Mouse (Mus musculus) midbrain, postnatal 0 days (tissue): ENCODE measurements at regions not wholly inside any gene's neighbourhood (a gene's known extent, or its start where the extent isn't known, plus 50 kb on each side); places are given as distances from the start of the nearest gene placed in this dataset.

Experiments
- ATAC-seq: fragments of 200-750 bp; cut with Nextera tagmentation; 2 replicates; pipeline ENCODE4 v1.8.0; 2017; ENCODE audit warnings: moderate number of reproducible peaks, mild to moderate bottlenecking, moderate TSS enrichment, moderate library complexity; ENCODE audit not compliant: low FRiP score
- DNase-seq: peaks from one replicate; pipeline ENCODE4 v3.0.0-alpha.2; 2015; ENCODE audit warnings: low spot score
- H3K27ac ChIP-seq: fragments of 300-500 bp; sonication (generic); 2 replicates; pipeline ENCODE4 v1.5.1; 2014; ENCODE audit warnings: low read depth, mild to moderate bottlenecking, low read length, mixed read lengths
- H3K27me3 ChIP-seq: fragments of 300-500 bp; sonication (generic); 2 replicates; pipeline ENCODE4 v1.6.1; 2014; ENCODE audit warnings: low read length, control low read depth, mixed read lengths; ENCODE audit not compliant: insufficient read depth
- H3K36me3 ChIP-seq: fragments of 300-500 bp; sonication (generic); 2 replicates; pipeline ENCODE4 v1.6.1; 2014; ENCODE audit warnings: low read length, control low read depth, mixed read lengths; ENCODE audit not compliant: insufficient read depth
- H3K4me1 ChIP-seq: fragments of 300-500 bp; sonication (generic); 2 replicates; pipeline ENCODE4 v1.6.1; 2014; ENCODE audit warnings: mild to moderate bottlenecking, control low read depth, antibody characterized with exemption, low read length, mixed read lengths; ENCODE audit not compliant: insufficient read depth
- H3K4me2 ChIP-seq: fragments of 300-500 bp; sonication (generic); 2 replicates; pipeline ENCODE4 v1.6.1; 2014; ENCODE audit warnings: low read depth, mild to moderate bottlenecking, low read length, mixed read lengths; ENCODE audit not compliant: poor library complexity, severe bottlenecking
- H3K4me3 ChIP-seq: fragments of 300-500 bp; sonication (generic); 2 replicates; pipeline ENCODE4 v1.5.1; 2014; ENCODE audit warnings: low read depth, mild to moderate bottlenecking, low read length, moderate library complexity
- H3K9ac ChIP-seq: fragments of 300-500 bp; sonication (generic); replicated peaks from 2 replicates; pipeline ENCODE4 v1.6.1; 2014; ENCODE audit warnings: mild to moderate bottlenecking, low read length, moderate library complexity, mixed read lengths; ENCODE audit not compliant: poor library complexity, severe bottlenecking
- H3K9me3 ChIP-seq: fragments of 300-500 bp; sonication (generic); 2 replicates; pipeline ENCODE4 v1.6.1; 2016; ENCODE audit warnings: low read length, control low read depth
- CTCF ChIP-seq: IDR thresholded peaks from 2 replicates; pipeline ENCODE4 v1.5.1; 2016; ENCODE audit warnings: antibody characterized with exemption, mild to moderate bottlenecking
- WGBS: fragments of 180-500 bp; shearing (Covaris S2); extraction: QIAGEN DNeasy Blood & Tissue Kit; methylation state at CpG from one replicate; pipeline ENCODE4 v1.1.7; 2014; 5-methylcytosine and 5-hydroxymethylcytosine counted together

- no peaks in the 10 kb centered on the region for H3K36me3 ChIP-seq
- ATAC-seq (no peak), DNase-seq (no peak)
- H3K27ac ChIP-seq = no peak overlapping the region
- no peaks in the 10 kb centered on the region for H3K4me1 ChIP-seq
- H3K27me3 ChIP-seq = no peaks in the 10 kb centered on the region
- H3K4me2 ChIP-seq = no peak overlapping the region
- H3K9me3 ChIP-seq = no peaks in the 10 kb centered on the region
- WGBS = 71% methylated on average over 9 of the region's 9 CpGs
- no peak overlapping the region for H3K4me3 ChIP-seq
- H3K9ac ChIP-seq = no peak overlapping the region
- no peak for TF ChIP-seq CTCF
These were observed 100.4 kb upstream of the Rmdn2 start for GRCm38 (mm10) chr17:79511218-79511617.

- no peak overlapping the region for H3K4me2 ChIP-seq
- no peaks in the 10 kb centered on the region for H3K9me3 ChIP-seq
- H3K4me1 ChIP-seq = no peaks in the 10 kb centered on the region
- no peak for TF ChIP-seq CTCF
- ATAC-seq = no peak
- no peaks in the 10 kb centered on the region for H3K27me3 ChIP-seq
- no peak overlapping the region for H3K27ac ChIP-seq
- H3K9ac ChIP-seq = no peak overlapping the region
- 83% methylated on average over 7 of the region's 7 CpGs for WGBS
- DNase-seq = no peak
- H3K4me3 ChIP-seq = no peak overlapping the region
- no peaks in the 10 kb centered on the region for H3K36me3 ChIP-seq
These were observed 97.6 kb upstream of the Rmdn2 start for GRCm38 (mm10) chr17:79514076-79514475.

DNA sequence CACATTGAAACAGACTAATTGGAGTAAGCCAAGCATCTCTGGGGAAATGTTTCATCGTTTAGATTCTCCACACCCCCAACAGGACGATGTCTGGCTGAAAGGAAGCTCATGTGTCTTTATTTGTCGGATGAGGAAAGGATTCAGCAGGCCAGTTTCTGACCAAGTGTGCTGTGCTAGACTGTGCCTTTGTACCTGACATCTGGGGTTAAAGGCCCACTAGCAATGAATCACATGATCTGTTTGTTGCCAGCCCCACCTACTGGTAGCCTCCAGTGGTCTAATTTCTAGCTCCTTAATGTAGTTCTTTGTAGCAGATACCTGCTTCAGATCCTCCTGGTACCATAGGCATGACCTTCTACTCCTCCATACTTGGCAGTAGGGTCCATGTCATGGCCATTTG lies 93.5 kb upstream of the Rmdn2 start:
- Histone ChIP-seq H3K4me3 (no peak overlapping the region), H3K4me1 (no peaks in the 10 kb centered on the region), H3K9me3 (no peaks in the 10 kb centered on the region), H3K9ac (no peak overlapping the region), H3K27ac (no peak overlapping the region), H3K4me2 (no peak overlapping the region), H3K36me3 (no peaks in the 10 kb centered on the region), H3K27me3 (no peaks in the 10 kb centered on the region)
- ATAC-seq (no peak), DNase-seq (no peak)
- peak; percentile 48 for TF ChIP-seq CTCF
- WGBS = 52% methylated on average over 3 of the region's 3 CpGs

DNA sequence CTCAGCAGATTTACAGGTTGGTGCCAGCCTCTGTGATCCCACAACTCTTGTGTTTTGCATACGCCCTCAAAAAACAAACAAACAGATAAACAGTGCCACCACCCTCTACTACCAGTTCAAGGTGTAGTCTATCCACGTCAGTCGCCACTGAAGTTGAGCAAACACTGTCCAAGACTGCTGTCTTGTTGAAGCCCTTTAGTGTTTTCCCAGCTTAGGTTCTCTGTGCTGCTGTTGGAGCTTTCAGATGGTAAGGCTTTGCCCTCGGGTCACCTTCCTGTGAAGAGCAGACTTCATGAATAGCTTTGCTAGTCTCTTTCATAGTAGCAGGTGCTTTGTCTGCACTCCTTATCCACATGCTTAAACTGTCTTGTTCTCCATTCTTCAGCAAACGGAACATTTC lies 93.0 kb upstream of the Rmdn2 start:
- H3K27ac ChIP-seq = no peak overlapping the region
- DNase-seq (no peak), ATAC-seq (no peak)
- no peaks in the 10 kb centered on the region for H3K9me3 ChIP-seq
- H3K4me3 ChIP-seq = no peak overlapping the region
- no peak overlapping the region for H3K4me2 ChIP-seq
- TF ChIP-seq CTCF = no peak
- no peaks in the 10 kb centered on the region for H3K4me1 ChIP-seq
- no peak overlapping the region for H3K9ac ChIP-seq
- H3K27me3 ChIP-seq = no peaks in the 10 kb centered on the region
- no peaks in the 10 kb centered on the region for H3K36me3 ChIP-seq
- 79% methylated on average over 5 of the region's 5 CpGs for WGBS

GRCm38 (mm10) chr17:79519356-79519755 lies 92.3 kb upstream of the Rmdn2 start:
- H3K27me3 ChIP-seq = no peaks in the 10 kb centered on the region
- no peak overlapping the region for H3K4me3 ChIP-seq
- H3K36me3 ChIP-seq = no peaks in the 10 kb centered on the region
- DNase-seq (no peak), ATAC-seq (no peak)
- no peak overlapping the region for H3K27ac ChIP-seq
- no peak overlapping the region for H3K9ac ChIP-seq
- no peak overlapping the region for H3K4me2 ChIP-seq
- no peaks in the 10 kb centered on the region for H3K4me1 ChIP-seq
- WGBS = 79% methylated on average over 4 of the region's 4 CpGs
- no peak for TF ChIP-seq CTCF
- no peaks in the 10 kb centered on the region for H3K9me3 ChIP-seq

DNA sequence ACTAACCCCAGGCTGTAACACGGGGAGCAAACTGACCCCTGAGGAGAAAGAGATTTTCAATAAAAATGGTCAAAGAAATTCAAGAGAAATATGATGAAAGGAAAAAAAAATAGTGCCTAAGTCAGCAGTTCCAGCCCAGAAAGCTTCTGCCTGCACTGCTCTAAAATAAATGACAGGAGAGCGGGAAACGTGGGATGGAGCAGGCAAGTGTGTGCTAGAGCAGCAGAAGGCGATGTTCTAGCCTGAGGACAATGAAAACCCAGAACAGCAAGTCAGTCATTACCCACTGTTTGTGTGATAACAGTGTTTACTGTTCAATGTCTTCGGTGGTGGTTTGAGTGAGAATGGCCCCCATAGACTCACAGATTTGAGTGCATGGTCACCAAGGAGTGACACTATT lies 91.4 kb upstream of the Rmdn2 start:
- Histone ChIP-seq H3K4me2 (no peak overlapping the region), H3K4me1 (no peaks in the 10 kb centered on the region), H3K27ac (no peak overlapping the region), H3K36me3 (no peaks in the 10 kb centered on the region), H3K9me3 (no peaks in the 10 kb centered on the region), H3K4me3 (no peak overlapping the region), H3K27me3 (no peaks in the 10 kb centered on the region), H3K9ac (no peak overlapping the region)
- ATAC-seq (no peak), DNase-seq (no peak)
- WGBS = 81% methylated on average over 5 of the region's 5 CpGs
- TF ChIP-seq CTCF = no peak

DNA sequence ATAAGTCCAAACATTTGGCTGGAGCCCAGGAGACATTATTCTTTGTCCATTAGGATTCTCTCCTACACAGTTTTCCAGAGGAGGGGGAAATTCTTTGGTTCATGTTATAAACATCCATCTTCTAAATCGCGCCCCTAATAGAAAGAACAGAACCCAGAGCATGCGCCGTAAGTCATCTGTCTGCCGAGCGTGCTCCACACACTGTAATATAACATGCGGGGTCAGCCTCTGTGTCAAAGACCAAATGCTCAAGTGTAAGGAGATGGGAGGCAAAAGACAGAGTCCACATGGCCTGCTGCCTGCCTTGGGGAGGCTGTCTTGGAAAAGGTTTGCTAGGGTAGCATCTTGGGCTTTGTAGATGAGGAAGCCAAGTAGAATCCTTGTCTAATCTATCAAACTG lies 90.0 kb upstream of the Rmdn2 start:
- Histone ChIP-seq H3K36me3 (no peaks in the 10 kb centered on the region), H3K27me3 (no peaks in the 10 kb centered on the region), H3K9me3 (no peaks in the 10 kb centered on the region), H3K9ac (no peak overlapping the region), H3K4me2 (no peak overlapping the region), H3K27ac (no peak overlapping the region), H3K4me3 (no peak overlapping the region), H3K4me1 (no peaks in the 10 kb centered on the region)
- DNase-seq (no peak), ATAC-seq (no peak)
- WGBS = 96% methylated on average over 7 of the region's 7 CpGs
- no peak for TF ChIP-seq CTCF
